Mouse (Mus musculus): ENCODE measurements at regions not wholly inside any gene's neighbourhood (a gene's known extent, or its start where the extent isn't known, plus 50 kb on each side); places are given as distances from the start of the nearest gene placed in this dataset.

DNA sequence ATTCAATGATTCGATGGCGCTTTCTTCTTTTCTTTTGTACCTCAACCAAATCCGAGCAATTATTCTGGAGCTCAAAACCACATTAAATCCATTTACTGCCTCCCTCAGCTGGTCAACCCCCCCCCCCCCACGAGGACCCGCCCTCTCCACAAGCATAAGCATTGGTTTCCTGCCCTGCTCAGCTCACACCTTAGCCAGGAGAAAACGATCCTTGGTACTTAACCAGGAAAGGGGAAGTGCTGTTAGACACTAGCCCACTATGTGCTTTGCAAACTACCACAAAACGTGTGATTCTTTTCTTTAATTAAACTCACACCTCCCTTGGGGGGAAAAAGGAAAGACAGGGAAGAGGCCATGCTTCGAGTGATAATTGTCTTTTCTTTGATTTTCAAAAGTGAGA is 169.8 kb downstream of the Arrdc4 start:
- no peak for DNase-seq (ENCODE audit: low spot score in 2 of 2)

DNA sequence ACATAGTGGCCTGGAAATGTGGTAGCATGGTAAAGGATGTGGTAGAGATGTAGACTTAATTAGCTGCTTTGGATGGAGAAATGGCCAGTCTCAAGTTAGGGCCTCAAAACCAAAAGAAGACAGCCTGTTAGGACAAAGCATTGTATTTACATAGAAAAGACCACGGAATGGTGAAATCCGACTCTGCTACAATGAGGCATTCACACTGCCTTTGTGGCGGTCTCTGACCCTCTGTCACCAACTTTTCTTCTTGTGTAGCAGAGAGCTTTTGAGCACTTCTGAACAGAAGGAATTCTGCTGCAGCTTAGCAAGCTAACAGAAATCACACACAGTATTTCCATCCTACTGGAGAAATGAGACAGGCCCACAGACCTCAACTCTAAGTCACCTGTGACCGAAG is 177.7 kb downstream of the Arrdc4 start:
- no peak for DNase-seq (ENCODE audit: low spot score in 2 of 2)

DNA sequence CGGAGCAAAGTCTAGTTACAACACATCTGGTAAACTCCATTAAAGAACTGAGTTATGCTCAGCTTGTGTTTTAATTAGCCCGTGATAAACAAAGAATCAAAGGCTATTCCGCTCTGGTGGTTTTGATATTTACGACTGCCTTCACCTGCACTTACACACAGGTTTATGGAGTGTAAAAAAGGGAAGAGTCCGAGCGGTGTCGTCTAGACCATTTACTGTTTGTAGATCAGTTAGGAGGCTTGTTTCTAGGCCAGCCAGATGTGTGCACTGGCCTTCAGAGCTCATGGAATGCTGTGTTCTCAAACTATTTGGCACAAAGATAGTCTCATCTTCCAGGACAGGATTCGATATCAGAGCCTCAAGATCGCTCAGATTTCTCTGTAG is 180.9 kb downstream of the Arrdc4 start:
- DNase-seq (ENCODE audit: low spot score in 2 of 2) = no peak

DNA sequence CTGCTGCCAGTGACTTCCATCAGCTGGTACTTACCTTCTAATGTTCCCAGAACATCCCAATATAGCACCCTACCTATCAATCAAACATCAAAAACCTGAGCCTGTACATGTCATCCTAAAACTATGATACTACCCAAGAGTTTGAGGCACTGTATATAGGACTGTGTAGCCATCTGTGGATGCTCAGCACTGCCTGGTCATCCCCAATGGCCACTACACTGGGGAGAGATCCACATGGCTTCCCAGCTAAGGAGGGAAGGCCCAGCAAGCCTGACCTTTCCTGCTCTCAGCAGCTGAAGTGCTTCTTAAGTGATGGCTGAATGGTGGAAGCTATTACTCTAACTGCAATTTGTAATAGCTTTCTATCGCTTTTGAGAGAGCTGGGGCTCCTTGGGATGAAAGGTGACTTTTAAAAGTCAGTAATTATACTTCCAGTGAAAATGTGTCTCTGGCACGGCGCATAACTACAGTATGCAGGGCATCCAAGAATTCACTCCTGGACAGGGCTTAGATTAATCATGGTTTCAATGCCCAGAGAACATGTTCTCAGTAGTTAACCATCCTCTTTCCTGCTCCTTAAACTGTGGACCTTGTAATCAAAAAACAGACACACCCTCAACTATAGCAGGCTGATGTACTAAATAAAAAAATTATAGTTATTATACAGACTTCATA is 181.5 kb downstream of the Arrdc4 start:
- no peak for DNase-seq (ENCODE audit: low spot score in 2 of 2)

DNA sequence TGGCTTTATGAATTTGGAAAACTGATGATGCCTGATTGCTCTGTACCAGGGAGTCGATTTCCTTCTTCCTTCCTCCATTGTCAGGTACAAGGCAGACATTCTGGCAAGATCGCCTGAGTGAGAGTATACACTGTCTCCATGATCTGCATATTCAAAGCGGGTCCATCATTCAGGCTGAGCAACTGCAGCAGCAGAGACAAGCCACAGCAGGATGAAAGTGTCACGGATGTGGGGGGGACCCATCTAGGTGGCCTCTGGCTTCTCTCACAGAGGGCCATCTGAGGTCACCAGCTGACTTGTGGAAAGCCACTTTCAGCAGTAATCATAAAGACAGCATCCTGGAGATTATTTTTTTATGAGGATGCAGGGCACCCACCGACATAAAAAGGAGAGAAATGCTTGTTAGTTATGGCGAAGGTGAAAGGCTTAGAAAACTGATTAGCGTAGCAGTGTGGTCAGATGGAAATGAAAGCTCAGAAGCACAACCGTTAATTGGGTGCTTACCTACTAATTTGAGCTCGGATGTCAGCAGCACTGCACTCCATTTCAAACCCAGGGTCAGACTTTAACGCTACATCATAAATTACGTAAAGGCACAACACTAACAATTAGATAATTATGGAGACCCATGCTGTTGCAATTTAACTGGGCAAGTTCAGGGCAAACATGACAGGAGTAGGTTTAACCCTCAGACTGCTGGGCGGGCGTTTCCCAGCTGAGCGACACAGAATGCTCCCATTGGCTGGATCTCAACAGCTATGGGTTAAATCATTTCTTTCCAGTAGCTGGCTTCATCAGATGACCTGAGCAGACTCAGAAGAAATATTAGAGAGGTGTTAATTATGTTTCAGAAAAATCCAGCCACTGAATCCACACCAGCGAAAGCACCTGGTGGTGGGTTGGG is 189.3 kb downstream of the Arrdc4 start:
- DNase-seq (ENCODE audit: low spot score in 2 of 2) = no peak

DNA sequence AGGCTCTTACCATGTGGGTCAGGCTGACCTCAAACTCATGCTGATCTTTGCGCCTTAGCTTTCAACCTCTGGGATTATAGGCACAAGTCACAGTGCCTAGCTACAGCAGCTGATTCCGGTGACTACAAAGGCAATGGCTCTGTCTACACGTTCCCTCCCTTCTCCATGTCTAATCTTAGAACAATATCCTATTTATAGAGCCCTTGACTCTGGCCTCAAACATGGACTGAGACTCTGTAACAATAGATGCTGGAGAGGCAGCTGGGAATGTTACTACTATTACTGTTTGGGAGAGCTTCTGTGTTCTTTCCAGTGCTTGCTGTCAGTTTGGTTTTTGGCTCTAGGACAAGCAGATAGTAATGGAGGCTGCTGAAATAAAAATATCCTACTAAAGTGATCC is 198.7 kb downstream of the Arrdc4 start:
- DNase-seq (ENCODE audit: low spot score in 2 of 2) = no peak

DNA sequence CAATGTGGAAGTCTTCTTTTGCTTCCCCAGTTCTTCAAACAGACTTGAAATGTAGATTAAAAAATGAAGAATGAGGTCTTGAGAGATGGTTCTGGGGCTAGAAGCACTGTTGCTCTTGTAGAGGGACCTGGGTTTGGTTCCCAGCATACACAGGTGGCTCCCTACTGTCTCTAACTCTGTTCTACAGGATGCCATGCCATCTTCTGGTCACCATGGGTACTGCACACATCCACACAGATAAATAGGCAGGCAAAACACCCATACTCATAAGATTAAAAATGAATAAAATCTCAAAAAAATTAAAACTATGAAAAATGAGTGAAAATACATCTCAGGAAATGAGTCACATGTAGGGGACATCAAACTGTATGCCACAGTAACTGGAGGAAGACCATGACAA is 200.9 kb downstream of the Arrdc4 start:
- no peak for DNase-seq (ENCODE audit: low spot score in 2 of 2)

DNA sequence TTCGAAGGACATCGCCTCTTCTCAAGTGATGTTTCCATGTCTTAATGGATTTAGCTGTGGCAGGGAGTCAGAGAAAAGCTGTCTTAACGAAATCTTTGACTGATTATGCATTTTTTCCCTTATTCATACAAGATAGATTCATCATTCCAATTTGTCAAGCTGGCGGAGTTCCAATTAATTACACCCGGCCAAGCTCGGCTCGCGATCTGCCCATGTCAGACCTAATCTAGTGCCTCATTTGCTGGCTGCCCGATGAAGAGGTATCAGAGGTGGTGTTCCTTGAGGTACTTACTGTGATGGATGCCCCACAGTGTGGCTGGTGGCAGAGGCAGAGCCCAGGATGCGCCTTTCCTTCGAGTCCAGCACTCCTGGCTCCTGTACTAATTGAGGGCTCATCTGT is 204.9 kb downstream of the Arrdc4 start:
- no peak for DNase-seq (ENCODE audit: low spot score in 2 of 2)

DNA sequence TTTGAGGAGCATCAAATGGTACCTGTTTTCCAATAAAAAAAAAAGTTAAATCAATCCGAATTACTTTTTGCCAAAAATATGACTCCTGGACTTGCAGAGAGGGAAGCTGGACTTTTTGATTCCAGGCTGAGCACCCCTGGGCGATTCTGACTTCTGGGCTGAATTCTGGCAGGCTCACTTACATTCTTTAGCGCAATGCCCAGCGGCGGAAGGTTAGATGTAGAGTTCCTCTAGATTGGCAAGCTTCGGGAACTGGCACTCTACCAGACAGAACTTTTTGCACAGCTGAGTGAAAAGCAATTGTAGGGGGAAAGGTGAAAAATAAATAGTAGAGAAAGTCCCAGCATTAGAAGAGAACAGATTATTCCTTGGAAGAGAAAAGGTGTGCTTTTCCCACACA is 235.5 kb downstream of the Fam169b start:
- no peak for DNase-seq (ENCODE audit: low spot score in 2 of 2)

DNA sequence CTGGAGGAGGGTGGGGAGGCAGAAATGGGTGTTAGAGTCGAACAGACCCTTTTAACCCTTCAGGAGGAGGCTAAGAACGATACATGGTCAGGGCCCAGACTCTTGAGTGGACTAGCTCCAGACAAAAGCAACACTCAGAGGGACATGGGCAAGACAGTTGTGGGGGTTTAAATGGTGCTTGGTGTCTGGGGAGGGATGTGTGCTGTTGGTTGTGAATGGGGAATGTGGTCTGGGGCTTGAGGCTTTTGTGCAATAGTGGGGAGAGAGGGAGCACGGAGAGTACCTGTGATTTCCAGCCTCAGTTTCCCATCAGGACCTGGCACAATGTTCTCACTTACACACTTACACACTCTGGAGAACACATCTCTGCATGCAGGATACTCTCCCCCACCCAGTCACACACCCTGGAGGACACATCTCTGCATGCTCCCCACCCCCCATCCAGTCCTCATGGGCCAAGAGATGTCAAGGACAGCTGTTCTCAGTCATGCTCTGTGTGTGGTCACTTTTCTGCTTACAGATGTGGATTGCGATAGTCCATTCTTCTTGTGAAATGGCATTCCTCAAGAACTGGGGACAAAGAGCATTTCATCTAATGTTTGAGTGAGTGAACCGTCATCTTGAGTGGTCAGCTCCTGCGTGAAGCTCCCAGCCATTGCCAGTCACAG is 217.6 kb downstream of the Fam169b start:
- no peak for DNase-seq (ENCODE audit: low spot score in 2 of 2)

DNA sequence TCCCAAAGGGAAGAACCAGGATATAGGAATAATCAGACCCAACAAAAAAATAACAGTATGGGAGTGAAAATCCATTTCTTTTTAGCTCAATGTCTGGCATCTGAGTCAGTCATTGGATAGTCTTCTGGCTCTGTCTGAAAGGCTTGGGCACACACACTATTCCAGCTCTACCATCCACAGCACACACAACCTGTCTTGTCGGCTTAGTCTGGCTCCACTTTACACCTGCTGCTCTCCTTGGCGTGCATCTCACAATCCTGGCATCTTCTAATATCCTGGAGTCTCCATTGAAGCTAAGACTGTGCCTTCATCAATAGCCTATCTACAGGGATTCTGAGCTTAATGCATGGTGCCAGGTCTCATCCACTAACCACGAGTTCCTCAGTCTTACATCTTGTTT is 213.0 kb downstream of the Fam169b start:
- no peak for DNase-seq (ENCODE audit: low spot score in 2 of 2)

DNA sequence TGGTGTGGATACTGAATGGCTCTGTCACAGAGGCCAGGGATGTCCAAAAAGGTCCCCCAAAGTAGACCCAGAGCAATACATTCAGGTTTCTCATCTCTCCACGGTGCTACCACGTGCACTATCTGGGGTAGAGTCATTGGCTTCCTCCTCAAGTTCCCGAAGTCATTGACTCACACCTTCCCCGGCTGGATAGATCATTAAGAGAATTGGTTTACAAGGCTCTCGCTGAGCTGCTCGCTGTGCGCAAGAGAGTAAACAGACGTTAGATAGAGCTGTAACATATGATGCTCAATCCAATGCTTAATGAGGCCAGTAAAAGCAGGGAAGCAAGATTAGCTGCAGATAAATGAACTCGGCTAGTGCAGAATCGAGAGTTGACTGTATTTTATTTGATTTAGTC is 208.9 kb downstream of the Fam169b start:
- no peak for DNase-seq (ENCODE audit: low spot score in 2 of 2)

DNA sequence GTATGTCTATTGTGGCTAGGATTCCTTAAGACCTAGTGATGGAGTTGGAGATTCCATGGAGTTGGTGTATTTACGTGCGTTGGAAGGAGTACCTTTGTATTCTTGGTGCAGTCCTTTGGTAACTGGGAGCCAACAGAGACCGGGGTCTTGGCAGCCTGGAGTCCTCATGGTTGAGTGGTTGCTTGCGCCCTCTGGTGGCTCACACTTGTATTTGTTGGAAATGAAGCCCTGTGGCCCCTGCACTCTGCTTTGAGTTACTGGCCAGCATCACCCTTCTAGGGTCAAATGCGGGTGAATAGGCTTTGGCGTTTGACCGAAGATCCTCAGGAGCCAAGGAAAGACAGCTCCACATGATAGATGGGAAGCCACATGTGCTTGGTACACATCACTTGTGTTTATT is 207.1 kb downstream of the Fam169b start:
- peak; percentile 12 to 17 for DNase-seq (ENCODE audit: low spot score in 2 of 2)

DNA sequence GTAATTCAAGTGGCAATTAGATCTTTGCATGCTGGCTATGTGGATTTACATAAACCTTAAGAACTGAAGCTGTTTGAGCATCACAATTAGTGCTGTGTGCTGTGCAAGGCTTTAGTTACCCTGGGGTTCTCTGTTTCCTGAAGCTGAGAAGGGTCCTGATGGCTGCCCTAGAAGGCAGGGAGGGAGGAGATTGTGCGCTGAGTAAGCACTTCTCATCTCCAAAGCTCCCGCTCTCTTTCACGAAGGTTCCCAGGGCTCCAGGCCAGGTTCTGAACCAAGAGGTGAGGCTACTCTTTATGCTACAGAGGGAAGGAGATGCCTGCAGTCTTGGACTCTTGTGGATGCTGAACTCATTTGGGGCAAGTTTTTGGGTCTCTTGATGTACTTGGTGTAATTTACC is 206.7 kb downstream of the Fam169b start:
- no peak for DNase-seq (ENCODE audit: low spot score in 2 of 2)

DNA sequence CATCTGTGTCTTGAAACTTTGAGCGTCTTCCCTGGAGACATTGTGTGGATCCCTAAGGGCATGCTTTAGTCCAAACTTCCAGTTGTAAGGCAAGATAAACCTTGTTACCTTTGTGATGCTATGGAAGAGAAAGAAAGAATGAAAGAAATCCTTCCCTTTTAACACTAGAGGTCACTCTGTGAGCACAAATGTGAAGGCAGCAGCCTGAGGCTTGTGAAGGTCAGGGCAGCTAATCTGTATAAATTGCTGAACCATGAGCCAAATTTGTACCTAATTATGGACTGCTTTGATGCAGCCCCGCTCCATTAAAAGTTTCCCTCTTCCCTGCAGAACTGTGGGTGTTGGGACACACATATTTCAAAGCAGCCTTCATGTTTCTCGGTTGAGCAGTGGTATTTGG is 204.4 kb downstream of the Fam169b start:
- DNase-seq (ENCODE audit: low spot score in 2 of 2) = no peak

DNA sequence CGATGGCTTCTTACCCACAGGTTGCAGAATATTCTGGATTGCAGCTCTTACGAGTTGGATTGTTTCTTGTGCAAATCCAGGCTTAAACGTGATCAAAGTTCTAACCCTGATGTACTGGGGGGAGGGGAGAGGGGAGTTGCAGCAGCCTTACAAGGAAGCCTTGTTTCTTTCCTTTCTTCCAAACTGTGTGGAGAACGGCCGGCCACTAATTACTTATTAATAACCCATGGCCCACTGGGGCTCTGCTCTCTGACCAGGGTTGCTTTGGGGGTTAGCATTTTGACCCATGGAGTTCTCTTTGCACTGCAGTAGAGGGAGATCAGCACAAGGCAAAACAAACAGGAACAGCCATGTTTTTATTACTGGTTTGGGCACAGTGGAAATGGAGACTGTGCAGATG is 199.2 kb downstream of the Fam169b start:
- no peak for DNase-seq (ENCODE audit: low spot score in 2 of 2)

DNA sequence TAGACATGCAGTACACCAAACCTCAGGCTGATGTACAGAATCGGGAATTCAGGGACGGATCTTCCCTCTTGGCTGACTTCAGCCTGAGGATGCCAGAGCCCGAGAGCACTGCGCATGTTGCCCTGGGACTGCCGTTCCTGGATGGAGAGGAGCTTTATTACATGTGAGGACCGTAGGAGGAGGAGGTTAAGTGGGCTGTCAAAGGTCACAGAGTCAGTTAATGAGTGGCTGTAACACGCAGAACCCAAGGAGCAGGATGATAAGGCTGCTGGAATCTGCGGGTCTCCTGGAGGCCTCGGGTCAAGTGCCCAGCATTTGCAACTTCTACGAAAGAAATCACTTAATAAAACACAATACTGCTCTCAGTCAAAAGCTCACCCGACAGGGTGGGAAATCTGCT is 197.3 kb downstream of the Fam169b start:
- no peak for DNase-seq (ENCODE audit: low spot score in 2 of 2)

DNA sequence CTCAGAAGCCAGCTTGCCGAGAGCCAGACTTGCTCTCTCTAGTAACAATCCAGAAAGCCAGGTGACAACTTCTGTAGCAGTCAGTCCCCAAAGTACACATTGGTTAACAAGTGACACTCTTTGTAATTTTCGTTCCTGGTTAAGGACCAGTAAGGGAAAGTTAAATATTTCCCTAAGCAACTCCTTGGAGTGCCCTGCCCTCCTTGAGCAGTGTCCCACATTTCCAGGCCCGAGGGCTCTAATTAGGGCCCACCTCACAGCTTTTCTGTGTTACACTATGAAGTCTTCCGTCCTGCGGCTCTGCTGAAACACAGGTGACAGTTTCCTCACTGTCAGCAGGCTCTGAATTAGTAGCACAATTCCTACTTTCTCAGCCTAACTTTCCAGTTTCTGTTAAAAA is 194.9 kb downstream of the Fam169b start:
- no peak for DNase-seq (ENCODE audit: low spot score in 2 of 2)

DNA sequence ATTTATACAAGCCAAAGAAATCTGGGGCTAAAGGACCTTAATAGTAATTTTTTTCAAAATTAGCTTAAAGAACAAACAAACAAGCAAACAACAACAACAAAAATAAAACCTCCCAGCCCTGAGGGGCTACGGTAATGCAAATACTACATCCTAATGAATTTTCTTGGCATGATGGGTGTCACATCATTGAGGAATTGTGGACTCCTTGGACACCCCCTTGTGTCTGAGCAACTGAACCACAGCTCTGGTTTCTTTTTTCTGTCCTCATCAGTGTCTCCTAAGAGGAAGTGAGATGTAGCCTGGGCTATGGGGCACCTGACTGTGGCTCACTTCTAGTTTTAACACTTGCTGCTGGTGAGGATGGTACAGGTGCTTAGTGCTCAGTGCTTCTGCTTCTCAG is 184.2 kb downstream of the Fam169b start:
- DNase-seq (ENCODE audit: low spot score in 2 of 2) = no peak

DNA sequence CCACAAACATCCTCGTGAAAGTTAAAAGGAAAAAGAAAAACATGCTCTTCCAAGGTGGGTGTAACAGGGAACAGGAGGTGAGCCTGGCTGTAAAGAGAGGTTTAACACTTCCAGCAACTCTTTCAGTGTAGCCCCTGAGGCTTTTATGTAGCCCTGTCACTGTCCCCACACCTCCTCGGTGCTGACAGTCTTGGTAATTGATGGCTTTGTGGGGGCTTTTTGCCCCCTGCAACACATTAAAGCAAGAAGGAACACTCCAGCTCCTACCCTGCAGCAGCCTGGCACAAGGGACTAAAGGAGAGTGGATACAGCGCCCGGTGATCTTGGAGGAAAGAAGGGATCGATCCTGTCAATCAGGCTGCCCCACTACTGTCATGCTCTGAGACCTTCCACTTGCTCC is 181.8 kb downstream of the Fam169b start:
- DNase-seq (ENCODE audit: low spot score in 2 of 2) = no peak

DNA sequence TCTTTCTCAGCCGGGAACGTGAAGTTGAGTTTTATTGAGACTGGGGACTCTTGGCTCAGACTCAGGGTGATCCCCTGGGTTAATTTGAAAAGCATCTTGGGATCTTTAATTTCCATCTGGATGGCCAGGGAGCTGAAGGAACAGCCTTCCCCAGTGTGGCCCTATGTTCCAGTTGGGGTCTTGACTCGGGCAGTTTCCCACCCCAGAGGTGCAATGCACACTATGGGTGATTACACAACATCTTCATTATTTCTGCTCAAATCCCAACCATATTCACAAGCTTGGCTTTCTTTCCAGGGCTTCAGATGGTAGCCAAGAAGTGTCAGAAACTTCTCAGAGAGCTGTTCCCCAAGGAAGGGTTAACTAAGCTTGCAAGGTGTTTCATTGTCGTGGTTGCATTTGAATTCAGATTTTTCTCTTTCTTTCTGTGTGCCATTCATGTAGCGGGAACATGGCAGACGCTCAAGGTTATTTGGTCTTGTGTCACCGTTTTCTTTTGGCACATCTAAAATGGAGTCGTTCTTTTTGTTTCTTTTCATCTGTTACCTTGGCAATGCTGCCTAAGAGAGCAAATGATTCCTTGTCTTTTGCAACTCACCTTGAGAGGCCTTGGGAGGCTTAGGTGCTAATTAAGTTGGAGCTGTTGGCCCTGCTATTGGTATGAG is 179.5 kb downstream of the Fam169b start:
- no peak for DNase-seq (ENCODE audit: low spot score in 2 of 2)

DNA sequence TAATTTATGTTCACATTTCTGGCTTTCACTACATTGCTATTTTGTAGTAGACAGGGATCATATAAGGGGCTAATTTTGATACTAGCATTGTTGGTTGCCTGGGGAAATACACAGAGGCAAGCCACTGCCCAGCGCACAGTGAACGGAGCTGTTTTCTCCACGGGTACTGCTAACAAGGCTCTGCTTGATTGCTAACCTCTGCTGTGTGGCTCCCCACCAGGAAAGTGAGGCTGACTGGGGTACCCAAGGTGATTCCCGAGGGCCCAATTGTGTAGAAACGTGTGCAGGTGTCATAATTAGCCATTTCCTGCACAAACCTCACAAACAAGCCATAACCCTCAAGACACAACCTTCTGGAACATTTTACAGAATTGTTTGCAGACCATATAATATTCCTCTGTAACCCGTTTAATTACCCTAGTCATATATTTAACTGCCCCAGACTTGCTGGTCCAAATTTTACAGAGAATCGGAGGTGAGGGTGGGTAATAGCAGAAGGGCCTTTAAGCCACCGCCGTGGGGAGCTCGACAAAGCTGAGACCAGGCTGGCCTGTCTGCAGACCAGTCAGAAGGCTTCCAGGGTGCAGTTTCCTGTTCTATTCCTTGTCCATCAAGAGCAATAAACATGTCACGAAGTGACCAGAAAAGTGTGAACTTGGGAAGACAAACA is 170.9 kb downstream of the Fam169b start:
- DNase-seq (ENCODE audit: low spot score in 2 of 2) = no peak
